Mouse (Mus musculus): ENCODE results near the gene Zfp213.

Zfp213 gene

DNA sequence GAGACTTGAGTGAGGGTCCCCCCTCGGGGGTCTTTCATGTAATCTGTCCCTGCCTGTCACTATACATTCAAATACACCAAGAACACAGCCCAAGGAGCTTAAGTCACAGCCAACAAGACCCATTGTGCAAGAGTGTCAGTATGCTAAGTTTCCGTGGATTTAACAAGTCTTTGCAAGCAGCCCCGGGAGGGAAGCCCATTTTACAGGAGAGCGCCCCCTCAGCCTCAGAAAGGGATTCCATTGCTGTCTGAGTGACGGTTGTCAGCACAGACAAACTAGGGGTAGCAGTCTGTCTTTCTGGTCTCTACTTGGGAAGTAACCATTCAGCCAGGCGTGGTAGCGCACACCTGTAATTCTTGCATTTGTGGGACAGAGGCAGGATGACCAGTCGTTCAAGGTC is 10.1 kb upstream of the Zfp213 start:
- no peak for DNase-seq (ENCODE audit: low read depth, low spot score)

DNA sequence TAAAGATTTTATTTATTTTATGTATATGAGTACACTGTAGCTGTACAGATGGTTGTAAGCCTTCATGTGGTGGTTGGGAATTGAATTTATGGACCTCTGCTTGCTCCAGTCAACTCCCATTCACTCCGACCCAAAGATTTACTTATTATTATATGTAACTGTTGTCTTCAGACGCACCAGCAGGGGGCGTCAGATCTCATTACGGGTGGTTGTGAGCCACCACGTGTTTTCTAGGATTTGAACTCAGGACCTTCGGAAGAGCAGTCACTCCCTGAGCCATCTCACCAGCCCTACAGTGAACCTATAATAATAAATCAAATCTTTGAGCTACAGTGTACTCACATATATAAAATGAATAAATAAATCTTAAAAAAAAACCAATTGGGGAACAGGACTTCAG is 8.0 kb upstream of the Zfp213 start:
- DNase-seq (ENCODE audit: low read depth, low spot score) = no peak

DNA sequence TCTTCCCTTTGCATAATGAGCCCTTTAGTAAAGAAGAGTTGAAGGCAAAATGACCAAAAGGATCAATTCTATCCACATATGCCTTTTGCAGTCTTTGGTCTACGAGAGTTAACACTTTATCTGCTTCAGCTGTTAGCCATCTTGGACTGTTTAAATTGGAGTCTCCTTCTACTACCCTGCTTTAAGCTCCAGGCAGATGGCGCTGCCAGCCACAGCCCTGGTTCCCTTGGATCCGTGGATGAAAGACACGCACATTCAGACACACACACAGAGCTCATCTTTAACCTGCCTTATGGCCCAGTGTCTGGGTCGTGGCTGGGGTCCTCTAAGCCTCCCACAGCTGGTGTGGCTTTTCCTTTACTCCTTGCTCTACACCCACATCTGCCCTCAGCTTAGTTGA is 7.0 kb upstream of the Zfp213 start:
- no peak for DNase-seq (ENCODE audit: low read depth, low spot score)

DNA sequence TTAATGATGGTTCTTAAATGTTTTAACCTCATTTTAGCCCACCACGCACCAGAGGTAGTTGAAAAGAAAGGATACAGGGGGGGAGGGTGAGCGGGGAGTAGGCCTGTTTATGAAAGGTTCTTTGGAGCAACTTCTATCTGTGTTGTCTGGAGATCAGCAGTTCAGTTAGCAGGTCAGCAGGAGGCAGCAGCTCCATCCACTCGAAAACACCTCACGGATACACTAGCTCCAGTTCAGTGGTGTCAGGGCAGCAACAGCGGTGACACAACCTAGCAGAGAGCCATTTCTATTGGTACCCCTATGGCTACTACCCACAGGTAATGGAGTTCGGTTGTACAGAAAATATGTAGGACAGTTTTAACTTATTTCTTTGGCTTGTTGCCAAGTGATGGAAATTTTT is 6.0 kb upstream of the Zfp213 start:
- DNase-seq (ENCODE audit: low read depth, low spot score) = no peak

DNA sequence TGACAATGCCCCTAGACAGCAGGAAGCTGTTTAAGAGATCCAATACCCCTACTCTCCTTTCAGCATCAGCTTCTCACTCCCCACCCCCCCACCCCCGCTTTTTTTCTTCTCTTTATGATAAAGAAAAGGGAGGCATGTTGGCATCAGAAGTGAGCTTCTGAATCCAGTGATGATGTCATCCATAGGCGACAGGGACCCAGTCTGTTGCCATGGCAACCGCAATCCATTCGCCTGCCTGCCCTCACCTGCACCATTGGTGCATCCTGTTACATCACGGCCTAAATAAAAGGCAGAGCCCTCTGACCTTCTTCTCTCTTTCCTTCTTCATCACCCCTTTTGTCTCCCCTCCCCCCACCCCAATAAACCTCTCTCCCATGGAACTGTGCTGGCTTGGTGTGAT is 4.3 kb upstream of the Zfp213 start:
- no peak for DNase-seq (ENCODE audit: low read depth, low spot score)

DNA sequence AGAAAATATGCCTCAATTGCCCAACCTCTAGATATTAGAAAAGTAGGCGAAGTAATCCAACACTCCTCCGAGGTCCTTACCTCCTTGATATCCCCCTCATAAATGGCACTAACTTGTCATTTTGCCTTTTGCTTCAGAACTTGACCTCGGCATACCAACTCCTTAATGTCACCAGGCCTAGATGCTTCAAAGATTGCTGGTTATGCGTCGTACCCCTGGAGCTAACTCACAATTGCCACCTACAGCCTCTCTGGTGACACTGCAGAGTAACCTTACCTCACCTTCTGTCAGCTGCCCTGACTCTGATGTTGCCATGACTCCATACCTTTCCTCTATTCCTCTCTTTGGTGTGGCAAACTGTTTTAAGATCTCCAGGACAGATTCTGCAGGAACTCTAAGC is 2.7 kb upstream of the Zfp213 start:
- DNase-seq (ENCODE audit: low read depth, low spot score) = no peak

DNA sequence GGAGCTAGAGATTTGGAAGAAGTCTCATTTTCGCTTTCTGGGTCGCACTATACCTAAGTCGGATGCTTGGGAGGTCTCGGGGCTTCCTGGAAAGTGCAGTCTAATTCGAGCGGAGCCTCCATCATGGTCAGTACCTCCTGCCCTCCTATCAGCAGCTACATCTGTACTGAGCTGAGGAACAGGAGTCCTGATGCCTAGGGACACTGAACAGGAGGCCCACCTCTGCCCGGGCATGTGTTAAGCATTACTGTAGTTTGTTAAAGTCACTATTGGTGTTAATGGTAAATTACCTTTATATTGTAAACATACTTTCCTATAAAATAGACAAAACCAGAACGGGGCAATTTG is 304 bp upstream of the Zfp213 start:
- DNase-seq (ENCODE audit: low read depth, low spot score) = no peak

DNA sequence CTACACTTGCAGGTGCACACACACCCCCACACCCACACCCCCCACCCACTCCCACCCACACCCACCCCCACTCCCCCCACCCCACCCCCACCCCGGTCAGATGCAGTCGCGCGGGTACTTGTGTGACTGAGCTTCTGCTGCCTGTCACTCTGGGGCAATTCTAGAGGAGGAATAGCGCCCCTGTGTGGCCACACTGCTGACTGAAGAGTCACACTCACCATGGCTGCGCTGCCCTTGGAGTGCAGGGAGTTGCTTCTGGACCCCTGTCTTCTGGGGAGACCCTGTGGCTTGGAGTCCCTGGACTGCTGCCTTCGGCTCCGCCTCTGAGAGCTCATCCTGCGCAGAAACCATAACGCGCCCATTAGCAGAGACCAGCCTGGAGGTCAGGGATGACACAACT is 4.3 kb downstream of the Zfp213 start:
- DNase-seq (ENCODE audit: low read depth, low spot score) = no peak

DNA sequence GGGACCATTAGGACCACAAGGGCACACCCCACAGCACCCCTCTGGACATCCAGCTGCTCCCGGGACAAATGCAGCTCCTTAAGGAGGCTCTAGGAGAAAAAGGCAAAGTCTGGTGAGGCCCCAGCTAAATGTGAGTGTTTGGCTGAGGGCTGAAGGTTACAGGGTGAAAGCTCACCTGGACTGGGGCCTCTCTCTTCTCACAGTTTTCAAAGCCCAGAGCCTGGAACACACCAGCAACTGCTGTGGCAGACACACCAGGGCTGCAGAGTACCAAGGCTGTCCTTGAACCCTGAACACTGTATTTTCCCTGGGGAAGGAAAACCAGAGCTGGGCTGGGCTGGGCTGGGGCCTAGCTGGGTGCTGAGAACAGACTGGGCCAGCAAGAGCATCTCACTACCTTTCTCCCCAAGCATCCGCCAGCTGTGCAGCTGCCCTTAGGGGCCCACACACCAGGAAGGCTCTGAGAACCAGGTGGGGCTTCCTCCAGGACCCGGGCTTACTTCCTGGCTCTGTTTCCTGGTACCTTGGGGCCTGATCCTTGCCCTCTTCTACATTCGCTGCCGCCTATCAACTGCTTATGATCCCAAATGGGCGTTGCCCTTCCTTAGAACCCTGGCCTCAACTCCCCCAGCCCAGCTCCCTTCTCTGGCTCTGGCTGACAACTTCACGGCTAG is 8.7 kb downstream of the Zfp213 start:
- no peak for DNase-seq (ENCODE audit: low read depth, low spot score)

DNA sequence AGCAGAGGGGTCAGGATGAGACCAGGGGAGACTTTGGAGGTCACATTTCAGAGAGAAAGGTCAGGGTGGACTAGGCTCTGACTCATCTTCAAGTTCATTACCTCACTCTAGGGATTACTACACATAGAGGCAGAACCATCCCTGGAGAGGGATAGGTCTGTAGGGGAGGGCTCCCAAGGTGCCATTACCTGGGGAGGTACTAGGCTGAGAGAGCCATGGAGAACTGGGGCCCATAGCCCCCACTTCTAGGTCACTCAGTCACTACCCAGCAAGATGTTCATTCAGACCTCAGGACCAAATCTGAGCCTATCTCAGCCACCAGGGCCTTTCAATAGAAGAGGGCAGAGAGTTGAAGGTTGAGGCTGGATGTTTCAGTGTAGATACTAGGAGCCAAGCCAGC is 9.7 kb downstream of the Zfp213 start:
- no peak for DNase-seq (ENCODE audit: low read depth, low spot score)

DNA sequence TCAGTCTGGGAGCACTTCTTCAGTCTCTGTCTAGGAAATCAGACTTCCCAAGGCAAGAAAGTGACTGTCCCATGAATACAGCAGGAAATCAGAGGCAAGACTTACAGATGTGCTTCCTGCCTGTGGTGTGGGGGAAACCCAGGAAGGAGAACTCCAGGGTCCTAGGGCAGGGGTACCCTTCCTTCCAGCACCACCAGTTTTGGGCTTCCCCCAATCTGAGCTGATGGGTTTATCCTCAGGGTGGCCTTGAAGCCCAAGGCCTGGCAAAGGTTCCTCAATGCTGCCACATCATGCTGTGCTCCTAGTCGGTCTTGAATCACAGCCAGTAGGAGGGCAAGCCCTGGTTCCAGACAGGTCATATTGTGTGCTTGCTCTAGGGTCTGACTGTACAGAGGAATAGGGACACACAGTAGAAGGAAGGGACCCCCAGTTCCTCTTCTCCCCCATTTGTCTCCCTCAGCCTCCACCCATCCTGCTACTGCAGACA is 10.4 kb downstream of the Zfp213 start:
- no peak for DNase-seq (ENCODE audit: low read depth, low spot score)

DNA sequence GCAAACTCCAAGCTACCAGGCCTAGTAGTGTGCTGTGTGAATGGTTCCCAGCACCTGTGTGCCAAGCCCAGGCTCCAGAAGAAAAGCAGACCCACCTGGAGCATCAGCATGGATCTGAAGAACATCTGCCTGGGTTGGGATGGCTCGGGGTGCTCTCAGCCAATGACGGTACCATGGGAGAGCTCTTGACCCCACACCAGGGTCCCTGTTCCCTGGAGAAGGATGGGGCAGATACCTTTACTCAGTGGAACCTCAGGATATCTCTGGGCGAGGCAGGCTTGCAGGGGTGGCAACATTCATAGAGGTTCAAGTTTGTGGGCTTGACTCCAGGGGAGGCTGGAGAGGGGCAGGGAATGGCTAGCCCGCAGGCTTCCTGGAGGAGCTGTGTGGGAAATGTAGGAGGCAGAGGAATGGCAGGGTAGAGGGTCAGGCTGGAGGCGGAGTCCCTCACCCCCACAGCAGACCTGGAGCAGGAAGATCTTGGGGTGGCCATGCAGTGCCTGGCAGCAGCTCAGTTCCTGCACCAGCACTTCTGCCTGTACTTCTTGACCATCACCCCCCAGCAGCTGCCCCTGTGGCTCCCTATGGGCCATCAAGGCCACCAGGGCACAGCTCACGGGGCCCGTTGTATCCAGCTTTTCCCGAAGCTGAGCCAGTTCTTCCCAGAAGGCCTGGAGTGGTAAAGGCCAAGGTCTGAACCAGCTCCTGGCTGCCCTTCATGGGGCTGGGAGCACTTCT is 11.0 kb downstream of the Zfp213 start:
- no peak for DNase-seq (ENCODE audit: low read depth, low spot score)

DNA sequence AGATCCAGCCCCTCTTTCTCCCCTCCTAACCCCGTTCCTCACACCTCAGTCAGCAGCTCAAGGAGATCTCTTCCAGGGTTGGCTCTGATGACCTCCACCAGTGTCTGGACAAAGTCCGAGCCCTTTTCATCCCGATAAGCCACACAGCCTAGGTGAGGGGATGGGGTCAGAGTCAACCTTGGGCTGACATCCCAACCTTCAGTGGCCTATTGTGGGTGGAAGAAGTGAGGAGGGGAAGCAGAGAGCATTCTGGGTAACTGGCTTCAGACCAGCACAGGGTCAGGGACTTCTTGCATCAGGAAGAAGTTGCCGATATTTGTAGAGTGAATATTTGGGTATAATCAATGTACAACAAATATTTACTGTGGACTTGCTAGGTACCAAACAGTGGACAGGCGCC is 12.1 kb downstream of the Zfp213 start:
- no peak for DNase-seq (ENCODE audit: low read depth, low spot score)

DNA sequence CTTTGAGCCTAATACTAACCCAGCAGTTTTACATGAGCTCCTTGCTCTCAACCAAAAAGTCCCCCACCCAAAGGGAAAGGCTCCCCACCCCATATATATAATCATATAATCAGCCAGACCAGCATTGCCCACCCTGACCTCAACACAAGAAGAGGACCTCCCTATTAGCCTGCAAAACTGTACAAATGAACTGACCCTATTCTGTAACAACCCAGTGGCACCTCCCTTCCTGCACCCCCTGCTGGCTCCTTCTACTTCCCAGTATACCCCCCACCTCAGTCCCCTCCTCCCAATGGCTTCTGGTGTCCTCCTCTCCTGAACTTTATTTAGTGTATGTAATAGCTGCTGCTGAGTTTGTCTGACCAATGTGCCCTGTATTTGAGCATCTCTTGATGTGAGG is 12.6 kb downstream of the Zfp213 start:
- no peak for DNase-seq (ENCODE audit: low read depth, low spot score)

DNA sequence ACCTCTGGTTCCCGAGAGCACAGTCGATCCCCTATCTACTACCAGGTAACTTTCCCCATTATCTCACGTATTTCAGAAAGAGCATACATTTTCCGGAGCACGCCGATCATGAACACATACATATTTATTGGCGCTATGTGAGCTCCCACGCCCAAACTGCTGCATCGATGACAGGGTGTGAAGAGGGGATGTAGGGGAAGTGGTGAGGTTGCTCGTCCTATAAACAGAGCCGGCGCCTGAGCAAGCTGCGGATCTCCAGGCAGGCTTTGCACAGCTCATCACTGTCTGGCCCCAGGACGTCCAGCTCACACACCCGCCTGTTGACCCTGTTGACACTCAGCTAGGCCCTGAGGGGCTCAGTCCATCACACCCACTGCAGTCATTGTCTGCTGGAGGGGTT is 13.2 kb downstream of the Zfp213 start:
- DNase-seq (ENCODE audit: low read depth, low spot score) = no peak

DNA sequence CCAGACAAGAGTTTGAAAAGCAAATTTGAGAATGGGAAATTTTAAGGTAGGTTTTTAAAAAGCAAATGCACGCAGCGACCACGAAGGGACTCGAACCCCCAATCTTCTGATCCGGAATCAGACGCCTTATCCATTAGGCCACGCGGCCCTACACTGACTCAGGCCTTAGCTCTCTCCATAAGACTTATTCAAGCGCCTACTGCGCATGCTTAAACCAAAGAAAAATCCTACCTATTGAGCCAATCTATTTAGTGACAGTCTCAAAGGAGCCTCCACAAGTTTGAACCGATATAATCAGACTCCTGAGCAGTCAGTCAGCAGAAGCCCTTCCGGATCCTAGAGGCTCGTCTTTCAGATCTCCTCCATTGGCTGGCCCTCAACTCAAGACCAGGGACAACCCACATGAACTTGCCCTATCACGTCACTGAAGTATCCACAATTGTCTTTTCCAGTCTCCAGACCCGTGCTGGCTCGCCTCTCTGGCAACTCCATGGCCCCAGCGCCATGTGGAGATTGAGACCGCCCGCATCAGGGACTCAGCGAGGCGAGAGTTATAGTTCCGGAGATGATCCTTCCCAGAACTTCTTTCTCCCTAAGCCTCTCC is 13.7 kb downstream of the Zfp213 start:
- DNase-seq (ENCODE audit: low read depth, low spot score) = peak; percentile 87

DNA sequence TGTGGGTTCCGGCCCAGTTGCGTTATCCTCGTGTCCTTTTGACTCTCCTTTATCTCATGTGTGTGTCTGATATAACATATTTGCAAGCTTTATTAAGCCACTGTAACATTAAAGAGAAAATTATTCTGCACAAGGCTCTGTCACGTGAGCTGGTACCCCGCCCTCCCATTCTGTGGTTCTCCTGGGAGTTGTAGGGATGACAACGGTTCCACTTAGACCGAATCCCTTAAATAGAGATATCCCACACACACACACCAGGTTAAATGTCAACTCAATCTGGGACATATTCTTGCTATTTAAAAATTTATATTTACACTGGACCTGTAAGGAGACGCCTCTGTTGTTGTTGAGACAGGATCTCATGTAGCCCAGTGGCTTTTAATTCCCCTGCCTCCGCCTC is 14.6 kb downstream of the Zfp213 start:
- no peak for DNase-seq (ENCODE audit: low read depth, low spot score)

DNA sequence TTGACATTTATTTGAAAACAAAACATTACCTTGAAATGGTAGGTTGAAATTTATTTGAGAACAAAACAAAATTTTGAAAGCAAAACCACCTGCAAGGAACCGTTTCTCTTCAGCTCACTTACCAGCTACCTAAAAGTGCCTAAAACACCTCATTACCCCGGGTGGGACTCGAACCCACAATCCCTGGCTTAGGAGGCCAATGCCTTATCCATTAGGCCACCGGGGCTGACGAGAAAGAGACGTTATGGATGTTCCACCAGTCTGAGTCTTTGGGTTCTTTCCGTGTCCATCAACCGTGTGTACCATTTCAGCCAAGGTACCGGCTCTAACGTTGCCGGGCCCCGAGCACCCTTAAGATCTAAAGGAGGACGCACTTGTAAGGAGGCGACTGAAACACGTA is 15.4 kb downstream of the Zfp213 start:
- DNase-seq (ENCODE audit: low read depth, low spot score) = peak; percentile 80

DNA sequence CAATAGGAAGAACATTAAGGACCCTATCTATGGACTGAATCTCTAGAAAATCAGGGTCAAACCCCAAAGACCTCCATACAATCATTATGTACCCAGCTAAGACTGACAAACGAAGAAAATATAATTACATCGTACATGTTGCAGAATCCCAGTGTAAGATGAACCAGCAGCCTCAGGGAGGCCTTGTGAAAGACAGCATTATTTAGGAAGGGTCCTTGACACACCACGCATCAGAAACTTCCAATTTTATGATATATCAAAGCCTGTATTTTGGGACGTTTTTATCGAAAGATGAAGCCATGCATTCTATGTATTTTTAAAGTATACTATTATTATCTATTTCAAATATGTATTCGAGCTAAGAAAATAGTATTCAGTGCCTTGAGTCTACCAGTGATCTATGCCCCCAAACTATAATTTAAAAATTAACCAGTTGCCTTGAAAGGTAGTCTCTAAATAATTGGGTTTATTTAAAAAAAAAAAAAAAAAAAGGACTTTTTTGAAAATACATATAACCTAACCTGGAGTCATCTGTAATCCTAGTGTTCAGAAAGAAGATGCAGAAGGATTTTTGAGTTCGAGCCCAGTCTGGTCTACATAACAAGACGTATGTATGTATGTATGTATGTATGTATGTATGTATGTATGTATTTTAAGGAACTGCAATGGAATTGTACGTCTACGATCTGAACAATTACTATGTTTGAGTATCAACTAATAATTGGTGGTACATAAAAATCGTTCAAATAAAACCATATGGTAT is 16.2 kb downstream of the Zfp213 start:
- no peak for DNase-seq (ENCODE audit: low read depth, low spot score)

DNA sequence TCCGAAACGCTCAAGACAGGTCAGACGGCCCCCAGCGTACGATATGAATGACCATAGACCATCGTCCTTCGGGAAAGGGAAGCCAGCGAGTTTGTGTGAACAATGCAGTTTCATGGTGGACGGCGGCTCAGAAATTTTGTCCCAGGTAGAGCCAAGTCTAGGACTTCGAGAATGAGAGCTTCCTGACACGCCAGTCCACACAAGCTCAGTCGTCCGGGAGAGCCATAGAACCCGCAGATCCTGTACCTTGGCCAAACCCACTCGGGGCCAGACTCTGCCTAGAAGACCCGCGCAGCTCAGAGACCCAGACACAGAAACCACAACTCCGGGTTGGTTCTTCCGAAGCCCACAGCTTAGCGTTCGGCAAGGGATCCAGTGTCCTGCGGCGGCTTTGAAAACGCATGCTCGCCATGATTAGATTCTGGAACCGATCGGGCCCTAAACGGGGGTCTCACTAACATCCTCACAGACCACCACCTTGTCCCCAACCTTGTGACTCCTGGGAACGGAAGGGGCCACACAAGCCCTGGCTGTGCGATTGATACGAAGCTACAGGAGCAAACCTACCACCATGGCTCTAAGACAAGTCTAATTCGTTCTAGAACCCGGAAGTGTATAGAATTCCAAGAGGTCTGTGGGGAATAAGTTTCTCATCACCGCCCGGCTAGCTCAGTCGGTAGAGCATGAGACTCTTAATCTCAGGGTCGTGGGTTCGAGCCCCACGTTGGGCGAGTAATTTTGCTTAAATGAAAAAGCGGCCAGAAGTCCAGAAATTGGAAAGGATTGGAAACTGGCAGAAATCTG is 17.1 kb downstream of the Zfp213 start:
- peak; percentile 82 for DNase-seq (ENCODE audit: low read depth, low spot score)

DNA sequence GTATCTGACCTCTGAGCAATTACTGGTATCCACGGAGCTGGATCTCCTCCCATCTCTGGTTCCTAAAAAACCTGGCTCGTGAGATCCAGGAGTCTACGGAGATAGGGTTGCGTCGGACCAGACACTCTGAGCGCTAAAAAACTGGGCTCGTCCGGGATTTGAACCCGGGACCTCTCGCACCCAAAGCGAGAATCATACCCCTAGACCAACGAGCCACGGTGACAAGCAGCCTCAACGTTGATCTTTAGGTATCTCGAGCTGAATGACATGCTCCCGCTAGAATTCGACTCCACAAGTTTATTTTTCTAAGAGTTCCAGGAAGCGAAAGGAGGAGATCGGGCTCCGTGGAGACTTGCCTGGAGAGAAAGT is 17.7 kb downstream of the Zfp213 start:
- peak; percentile 72 for DNase-seq (ENCODE audit: low read depth, low spot score)

DNA sequence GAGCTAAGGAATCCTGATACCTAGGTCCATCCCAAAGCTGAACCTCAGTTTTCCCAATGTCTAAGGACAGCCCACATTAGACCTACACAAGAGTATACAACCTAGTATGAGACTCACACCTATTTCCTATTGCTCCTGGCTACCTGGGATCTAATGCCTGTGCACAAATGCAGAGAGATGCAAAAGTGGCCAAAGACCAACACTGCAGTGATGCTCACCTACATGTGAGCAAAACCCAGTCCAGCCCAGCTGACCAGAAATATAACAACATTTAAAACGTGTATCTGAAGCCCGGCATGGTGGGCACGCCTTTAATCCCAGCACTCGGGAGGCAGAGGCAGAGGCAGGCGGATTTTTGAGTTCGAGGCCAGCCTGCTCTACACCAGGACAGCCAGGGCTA is 18.2 kb downstream of the Zfp213 start:
- no peak for DNase-seq (ENCODE audit: low read depth, low spot score)

All from c-Kit-negative CD71-positive TER-119-positive erythroid progenitor cells, embryonic 14.5 days (primary cell).